Mouse (Mus musculus): ENCODE measurements around the gene Serpina3b.

Gene Serpina3b

DNA sequence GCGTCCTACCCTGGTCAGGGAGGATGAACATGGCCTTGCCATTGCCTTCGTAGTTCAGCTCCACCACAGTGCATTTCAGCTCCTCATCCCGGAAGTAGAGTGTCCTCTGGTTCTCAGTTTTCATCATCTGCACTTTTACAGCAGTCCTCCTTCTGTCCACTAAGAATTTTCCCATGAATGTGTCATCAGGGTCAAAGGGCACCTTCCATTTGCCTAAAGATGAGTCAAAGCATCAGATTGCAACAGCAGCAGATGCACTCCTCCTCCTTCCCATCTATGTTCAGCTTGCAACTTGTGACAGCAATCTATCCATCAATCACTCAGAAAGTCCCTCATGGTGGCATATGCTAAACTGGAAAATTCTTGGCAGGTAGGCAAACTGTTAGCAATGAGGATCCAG lies 47.8 kb downstream of the Serpina3b start:
- DNase-seq (ENCODE audit: low spot score), result no peak

DNA sequence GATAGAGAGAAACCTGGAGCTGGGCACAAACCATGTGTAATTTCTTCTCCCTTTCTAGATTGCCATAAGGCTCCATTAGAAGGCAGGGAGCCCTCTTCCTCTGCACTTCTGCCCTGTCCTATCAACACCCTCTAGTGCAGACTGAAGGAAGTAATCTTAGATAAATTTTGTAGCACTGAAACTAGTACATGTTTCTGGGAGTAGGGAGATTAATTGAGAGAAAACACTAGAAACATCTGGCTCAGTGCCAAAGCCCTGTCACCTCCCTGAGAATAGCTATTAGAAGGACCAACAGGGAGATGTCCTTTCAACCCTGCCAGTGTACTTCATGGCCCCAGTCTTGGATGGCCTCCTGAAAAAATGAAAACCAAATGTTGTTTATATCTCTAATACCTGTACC lies 50.8 kb downstream of the Serpina3b start:
- no peak for DNase-seq (ENCODE audit: low spot score)

DNA sequence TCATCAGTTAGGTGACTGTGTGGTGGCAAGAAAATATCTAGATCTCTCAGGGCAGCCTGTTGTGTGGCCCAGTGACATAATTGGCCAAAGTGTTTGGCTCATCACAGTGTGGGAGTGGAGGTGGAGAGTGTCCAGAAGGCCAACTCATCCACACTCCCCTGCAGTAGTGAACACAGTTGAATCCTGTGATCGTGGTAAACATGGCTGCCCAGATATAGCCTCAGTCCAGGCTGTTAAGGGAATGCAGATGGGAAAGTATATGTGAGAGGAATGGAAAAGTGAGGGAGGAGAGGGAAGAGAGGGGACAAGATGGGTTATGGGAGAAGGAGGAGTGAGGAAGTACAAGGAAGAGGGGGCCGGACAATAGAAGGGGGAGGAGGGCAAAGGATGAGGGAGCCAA lies 51.2 kb downstream of the Serpina3b start:
- DNase-seq (ENCODE audit: low spot score), result no peak

DNA sequence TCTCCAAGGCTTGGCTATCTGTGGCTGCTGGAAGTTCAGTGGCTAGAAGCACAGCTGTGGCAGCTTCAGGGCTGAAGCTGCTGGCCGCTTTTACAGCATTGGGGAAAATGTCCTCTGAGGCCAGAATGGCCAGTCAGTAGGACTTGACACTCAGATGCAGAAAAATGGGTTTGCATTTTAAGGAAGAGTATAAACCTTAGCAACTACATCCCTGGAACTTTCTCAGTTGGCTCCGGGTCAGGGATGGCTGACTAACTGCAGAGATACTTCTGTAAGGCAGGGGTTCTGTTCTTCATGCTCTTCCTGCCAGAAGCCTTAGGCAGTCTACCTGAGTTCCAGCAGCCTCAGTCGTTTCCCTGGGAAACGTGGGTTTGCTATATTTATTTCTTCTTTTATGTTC lies 57.2 kb downstream of the Serpina3b start:
- no peak for DNase-seq (ENCODE audit: low spot score)

DNA sequence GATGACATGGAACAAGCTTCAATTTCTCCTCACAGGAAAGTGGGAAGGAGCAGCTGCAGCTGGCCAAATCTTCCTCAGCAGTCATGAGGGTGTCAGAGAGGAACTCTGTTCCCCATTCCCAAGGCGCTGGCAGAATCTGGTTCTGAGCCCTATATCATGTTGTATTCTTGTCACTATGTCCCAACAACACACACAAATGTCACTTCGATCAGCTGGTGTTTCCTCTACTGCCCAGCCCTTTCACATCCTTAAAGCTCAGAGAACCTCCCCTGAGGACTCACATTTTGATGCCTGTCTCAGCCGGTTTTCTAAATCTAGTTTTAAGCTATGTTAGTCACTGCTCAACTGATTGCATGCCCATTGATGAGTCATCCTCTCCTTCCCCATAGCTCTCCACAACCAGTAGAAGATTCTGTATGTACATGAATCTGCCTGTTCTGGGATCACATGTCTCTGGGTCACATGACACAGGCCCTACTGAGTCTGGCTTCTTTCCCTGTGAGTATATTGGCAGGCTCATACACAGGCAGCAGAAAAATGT lies 58.3 kb downstream of the Serpina3b start:
- DNase-seq (ENCODE audit: low spot score), result no peak
